Mouse (Mus musculus) spleen, postnatal 10 days (tissue): ENCODE data around the gene Thg1l.

ENCODE experiments used
- DNase-seq, 2 experiments: peaks; one replicate each; pipeline ENCODE4 v3.0.0; 2021 to 2022; ENCODE audit warnings: low spot score in 2 of 2

Thg1l gene

GRCm38 (mm10) chr11:45927456-45927855 is 27.8 kb downstream of the Thg1l start:
- no peak for DNase-seq

- peak; percentile 66 to 79 for DNase-seq
Measured at GRCm38 (mm10) chr11:45926640-45927082, 28.6 kb downstream of the Thg1l start.

- DNase-seq = no peak
Measured at GRCm38 (mm10) chr11:45925436-45925835, 29.9 kb downstream of the Thg1l start.

GRCm38 (mm10) chr11:45921480-45921898 is 33.8 kb downstream of the Thg1l start:
- DNase-seq = no peak

- no peak for DNase-seq
Measured at GRCm38 (mm10) chr11:45921026-45921425, 34.3 kb downstream of the Thg1l start.

GRCm38 (mm10) chr11:45918836-45919235 is 36.5 kb downstream of the Thg1l start:
- no peak for DNase-seq

- no peak for DNase-seq
Measured at GRCm38 (mm10) chr11:45918018-45918417, 37.3 kb downstream of the Thg1l start.

GRCm38 (mm10) chr11:45916196-45916595 is 39.1 kb downstream of the Thg1l start:
- DNase-seq = no peak

GRCm38 (mm10) chr11:45910701-45911100 is 44.6 kb downstream of the Thg1l start:
- DNase-seq = no peak

- no peak for DNase-seq
Measured at GRCm38 (mm10) chr11:45908894-45909293, 46.4 kb downstream of the Thg1l start.

- no peak for DNase-seq
Measured at GRCm38 (mm10) chr11:45908070-45908469, 47.2 kb downstream of the Thg1l start.

GRCm38 (mm10) chr11:45907301-45907700 is 48.0 kb downstream of the Thg1l start:
- DNase-seq = no peak

- peak in 1 of 2 experiments; percentile 30 for DNase-seq
Measured at GRCm38 (mm10) chr11:45906109-45906786, 49.0 kb downstream of the Thg1l start.

GRCm38 (mm10) chr11:45900233-45901015 is 54.9 kb downstream of the Thg1l start:
- DNase-seq = no peak

GRCm38 (mm10) chr11:45897392-45897791 is 57.9 kb downstream of the Thg1l start:
- DNase-seq = no peak
